Mouse (Mus musculus) cerebellum, adult 18-20 months (tissue): Measurements from ENCODE around the gene Hist1h3g.

ENCODE experiments used
- DNase-seq, 2 experiments: peaks; one replicate each; pipeline ENCODE4 v3.0.0; 2021

Hist1h3g gene

GRCm38 (mm10) chr13:23581408-23582218 is 46.4 kb downstream of the Hist1h3g start, which contains the start of gene Hist1h4d:
Hist1h4d (plus strand) TSS chr13:23581598.
- DNase-seq: peak; percentile 91

- DNase-seq: no peak
Measured at GRCm38 (mm10) chr13:23582219-23583056, 47.2 kb downstream of the Hist1h3g start.

- DNase-seq: no peak
Measured at GRCm38 (mm10) chr13:23583387-23584068, 48.3 kb downstream of the Hist1h3g start.

GRCm38 (mm10) chr13:23584331-23584730 is 49.1 kb downstream of the Hist1h3g start:
- no peak for DNase-seq

- DNase-seq: peak; percentile 49 to 60
Measured at GRCm38 (mm10) chr13:23585029-23585441, 49.8 kb downstream of the Hist1h3g start.
